Mouse (Mus musculus) midbrain, embryonic 16.5 days (tissue): Measurements from ENCODE around the gene Kcnq2. TPM values are rescaled to one million over a fixed set of nuclear protein-coding genes. Genes with fewer than 3 reads are reported as not detected.
A peak's percentile ranks its signal among the peaks of the same experiment; 100 is the strongest.

Experiments
- ATAC-seq: fragments of 200-750 bp; cut with Nextera tagmentation; 2 replicates; pipeline ENCODE4 v1.8.0; 2017; ENCODE audit warnings: moderate TSS enrichment
- H3K27ac ChIP-seq: fragments of 300-500 bp; sonication (generic); 2 replicates; pipeline ENCODE4 v1.5.1; 2014; ENCODE audit warnings: mild to moderate bottlenecking, low read length, mixed read lengths
- H3K27me3 ChIP-seq: fragments of 300-500 bp; sonication (generic); 2 replicates; pipeline ENCODE4 v1.6.1; 2014; ENCODE audit warnings: low read depth, low read length, mixed read lengths; ENCODE audit not compliant: control insufficient read depth, insufficient read depth
- H3K36me3 ChIP-seq: fragments of 300-500 bp; sonication (generic); 2 replicates; pipeline ENCODE4 v1.6.1; 2014; ENCODE audit warnings: mild to moderate bottlenecking, low read length, moderate library complexity, mixed read lengths; ENCODE audit not compliant: control insufficient read depth, insufficient read depth
- H3K4me1 ChIP-seq: fragments of 300-500 bp; sonication (generic); 2 replicates; pipeline ENCODE4 v1.6.1; 2014; ENCODE audit warnings: mild to moderate bottlenecking, low read length, mixed read lengths; ENCODE audit not compliant: control insufficient read depth, insufficient read depth
- H3K4me2 ChIP-seq: fragments of 300-500 bp; sonication (generic); 2 replicates; pipeline ENCODE4 v1.6.1; 2014; ENCODE audit warnings: mild to moderate bottlenecking, low read length, mixed read lengths
- H3K4me3 ChIP-seq: fragments of 300-500 bp; sonication (generic); 2 replicates; pipeline ENCODE4 v1.5.1; 2014; ENCODE audit warnings: low read depth, mild to moderate bottlenecking, low read length, moderate library complexity, mixed read lengths
- H3K9ac ChIP-seq: fragments of 300-500 bp; sonication (generic); 2 replicates; pipeline ENCODE4 v1.6.1; 2014; ENCODE audit warnings: low read depth, low read length, mixed read lengths
- H3K9me3 ChIP-seq: fragments of 300-500 bp; sonication (generic); replicated peaks from 2 replicates; pipeline ENCODE4 v1.6.1; 2014; ENCODE audit warnings: mild to moderate bottlenecking, low read length, mixed read lengths; ENCODE audit not compliant: control insufficient read depth, poor library complexity, severe bottlenecking
- WGBS: fragments of 180-500 bp; shearing (Covaris S2); extraction: QIAGEN DNeasy Blood & Tissue Kit; methylation state at CpG from one replicate; pipeline ENCODE4 v1.1.7; 2014; 5-methylcytosine and 5-hydroxymethylcytosine counted together
- polyA plus RNA-seq: library from polyadenylated mRNA; unstranded; fragments of >200 nt; fragmentation: Nextera tagmentation; extraction: Ambion mirVana; gene quantifications from 2 replicates; pipeline ENCODE4 v1.2.1, GENCODE M21; 2015

Gene Kcnq2
- polyA plus RNA-seq = 50.2 and 50.8 TPM in 2 replicates

- H3K4me1 ChIP-seq = peaks cover 27% of the 10 kb centered on the region
- no peaks in the 10 kb centered on the region for H3K27me3 ChIP-seq
- peak within 1 kb of the TSS; percentile 92 for H3K9ac ChIP-seq
- ATAC-seq = peak; percentile 74
- WGBS = under 1% methylated on average over 102 of the region's 104 CpGs
- no peaks in the 10 kb centered on the region for H3K9me3 ChIP-seq
- no peaks in the 10 kb centered on the region for H3K36me3 ChIP-seq
- peak within 1 kb of the TSS; percentile 85 for H3K4me2 ChIP-seq
- peak within 1 kb of the TSS; percentile 86 for H3K4me3 ChIP-seq
- peak within 1 kb of the TSS; percentile 96 for H3K27ac ChIP-seq
These were observed at the start of gene Kcnq2 for GRCm38 (mm10) chr2:181134591-181135445. Kcnq2 (minus strand) TSS chr2:181135300.

- Histone ChIP-seq H3K9ac (no peak overlapping the region), H3K27ac (no peak overlapping the region), H3K4me1 (no peaks in the 10 kb centered on the region), H3K27me3 (no peaks in the 10 kb centered on the region), H3K9me3 (no peaks in the 10 kb centered on the region), H3K4me2 (no peak overlapping the region), H3K4me3 (no peak overlapping the region), H3K36me3 (no peaks in the 10 kb centered on the region)
- WGBS = 86% methylated on average over 6 of the region's 6 CpGs
- no peak for ATAC-seq
These were observed 45.8 kb upstream of the Kcnq2 start for GRCm38 (mm10) chr2:181180898-181181297.

- Histone ChIP-seq H3K27ac (no peak overlapping the region), H3K4me2 (no peak overlapping the region), H3K4me1 (no peaks in the 10 kb centered on the region), H3K36me3 (no peaks in the 10 kb centered on the region), H3K4me3 (no peak overlapping the region), H3K9me3 (no peaks in the 10 kb centered on the region), H3K27me3 (no peaks in the 10 kb centered on the region), H3K9ac (no peak overlapping the region)
- 86% methylated on average over 5 of the region's 5 CpGs for WGBS
- ATAC-seq = no peak
These were observed 43.4 kb upstream of the Kcnq2 start for GRCm38 (mm10) chr2:181178471-181178870.

- Histone ChIP-seq H3K4me3 (no peak overlapping the region), H3K9me3 (no peaks in the 10 kb centered on the region), H3K9ac (no peak overlapping the region), H3K4me2 (no peak overlapping the region), H3K4me1 (no peaks in the 10 kb centered on the region), H3K27me3 (no peaks in the 10 kb centered on the region), H3K27ac (no peak overlapping the region), H3K36me3 (no peaks in the 10 kb centered on the region)
- 78% methylated on average over 3 of the region's 3 CpGs for WGBS
- ATAC-seq = no peak
These were observed 42.9 kb upstream of the Kcnq2 start for GRCm38 (mm10) chr2:181178015-181178414.

GRCm38 (mm10) chr2:181174646-181175045 is 39.5 kb upstream of the Kcnq2 start:
- H3K4me3 ChIP-seq = no peak overlapping the region
- H3K9me3 ChIP-seq = no peaks in the 10 kb centered on the region
- H3K9ac ChIP-seq = no peak overlapping the region
- H3K4me2 ChIP-seq = no peak overlapping the region
- H3K27me3 ChIP-seq = no peaks in the 10 kb centered on the region
- H3K27ac ChIP-seq = no peak overlapping the region
- WGBS = 92% methylated on average over 3 of the region's 3 CpGs
- no peaks in the 10 kb centered on the region for H3K4me1 ChIP-seq
- no peak for ATAC-seq
- H3K36me3 ChIP-seq = no peaks in the 10 kb centered on the region

GRCm38 (mm10) chr2:181166469-181166868 is 31.4 kb upstream of the Kcnq2 start:
- H3K27ac ChIP-seq = no peak overlapping the region
- H3K9me3 ChIP-seq = no peaks in the 10 kb centered on the region
- no peak for ATAC-seq
- no peak overlapping the region for H3K4me2 ChIP-seq
- no peaks in the 10 kb centered on the region for H3K27me3 ChIP-seq
- H3K4me3 ChIP-seq = no peak overlapping the region
- H3K36me3 ChIP-seq = no peaks in the 10 kb centered on the region
- 85% methylated on average over 5 of the region's 5 CpGs for WGBS
- H3K4me1 ChIP-seq = no peaks in the 10 kb centered on the region
- H3K9ac ChIP-seq = no peak overlapping the region

GRCm38 (mm10) chr2:181160821-181161220 is 25.7 kb upstream of the Kcnq2 start:
- no peak overlapping the region for H3K27ac ChIP-seq
- no peak overlapping the region for H3K4me2 ChIP-seq
- ATAC-seq = no peak
- H3K9ac ChIP-seq = no peak overlapping the region
- peaks cover 30% of the 10 kb centered on the region for H3K4me1 ChIP-seq
- no peaks in the 10 kb centered on the region for H3K27me3 ChIP-seq
- H3K4me3 ChIP-seq = no peak overlapping the region
- no peaks in the 10 kb centered on the region for H3K36me3 ChIP-seq
- 73% methylated on average over 4 of the region's 4 CpGs for WGBS
- no peaks in the 10 kb centered on the region for H3K9me3 ChIP-seq

GRCm38 (mm10) chr2:181159771-181160170 is 24.7 kb upstream of the Kcnq2 start:
- no peaks in the 10 kb centered on the region for H3K27me3 ChIP-seq
- WGBS = 0% methylated on average over 2 of the region's 2 CpGs
- peak; percentile 81 for ATAC-seq
- peaks cover 41% of the 10 kb centered on the region for H3K4me1 ChIP-seq
- H3K4me2 ChIP-seq = peak overlapping the region; percentile 36
- H3K9me3 ChIP-seq = no peaks in the 10 kb centered on the region
- H3K36me3 ChIP-seq = no peaks in the 10 kb centered on the region
- peak overlapping the region; percentile 84 for H3K27ac ChIP-seq
- peak overlapping the region; percentile 23 for H3K9ac ChIP-seq
- H3K4me3 ChIP-seq = no peak overlapping the region

- Histone ChIP-seq H3K36me3 (no peaks in the 10 kb centered on the region), H3K4me2 (peak overlapping the region; percentile 36), H3K4me3 (no peak overlapping the region), H3K27me3 (no peaks in the 10 kb centered on the region), H3K9me3 (no peaks in the 10 kb centered on the region), H3K27ac (peak overlapping the region; percentile 84), H3K9ac (no peak overlapping the region), H3K4me1 (peaks cover 47% of the 10 kb centered on the region)
- ATAC-seq = peak; percentile 21; the same call in 1 of the 2 replicates
- 50% methylated on average over 7 of the region's 7 CpGs for WGBS
These were observed 24.0 kb upstream of the Kcnq2 start for GRCm38 (mm10) chr2:181159091-181159514.
